Mouse (Mus musculus): ENCODE measurements at regions not wholly inside any gene's neighbourhood (a gene's known extent, or its start where the extent isn't known, plus 50 kb on each side); places are given as distances from the start of the nearest gene placed in this dataset.

- DNase-seq (ENCODE audit: low read depth, low spot score) = no peak
Observed at GRCm38 (mm10) chr4:34336971-34337797, 213.6 kb upstream of the Akirin2 start.

DNA sequence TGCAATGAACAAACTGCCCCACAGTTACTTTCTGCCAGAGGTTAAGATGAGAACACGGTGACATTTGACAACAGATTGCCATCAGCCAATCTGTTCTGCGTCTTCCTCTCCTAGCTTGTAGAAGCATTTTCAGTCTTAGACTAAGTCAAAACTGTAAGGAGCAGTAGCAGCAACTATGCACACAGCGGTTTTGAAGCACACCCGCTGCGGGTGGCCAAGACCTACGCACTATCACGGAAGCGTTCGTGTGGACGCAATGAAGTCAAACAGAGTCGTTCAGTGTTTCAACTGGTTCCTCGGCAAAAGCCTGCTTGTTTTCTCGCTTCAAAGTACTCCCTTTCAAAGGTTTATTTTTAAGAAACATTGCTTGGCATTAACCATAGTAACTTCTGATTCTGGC, 212.9 kb upstream of the Akirin2 start:
- no peak for DNase-seq (ENCODE audit: low read depth, low spot score)

GRCm38 (mm10) chr4:34340057-34340456, 210.7 kb upstream of the Akirin2 start:
- DNase-seq (ENCODE audit: low read depth, low spot score) = no peak

DNA sequence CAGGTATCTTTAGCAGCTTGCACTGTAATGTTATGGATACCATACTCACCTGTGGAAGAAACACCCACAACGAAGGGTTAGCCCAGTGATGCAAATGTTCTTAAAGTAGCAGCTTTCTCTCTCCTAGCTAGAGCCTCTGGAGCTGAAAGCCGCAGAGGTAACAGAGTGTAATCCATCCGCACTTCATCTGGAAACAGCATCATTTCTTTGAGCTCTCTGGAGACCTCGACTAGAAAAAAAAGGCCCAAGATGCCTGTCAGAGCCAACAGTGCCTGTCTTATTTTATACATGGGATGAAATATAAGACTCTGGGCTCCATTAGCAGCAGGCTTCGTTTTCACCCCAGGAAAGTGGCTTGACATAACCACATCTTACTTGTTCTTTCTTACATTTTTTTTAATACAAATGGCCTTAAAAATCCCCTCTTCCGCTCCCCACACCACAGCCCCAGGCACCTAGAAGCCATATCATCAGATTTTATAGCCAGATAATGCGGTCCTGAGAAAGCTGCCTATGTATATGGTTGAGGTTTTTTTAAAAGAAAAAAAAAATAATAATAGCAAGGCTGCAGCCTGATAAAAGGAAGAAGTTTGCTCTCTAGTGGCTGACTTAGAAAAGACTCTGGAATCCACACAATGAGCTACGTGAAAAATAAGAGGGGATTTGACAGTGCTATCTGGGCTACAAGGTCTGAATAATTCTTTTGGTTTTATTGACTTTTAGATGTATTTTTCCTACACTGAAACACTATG, 179.3 kb upstream of the Akirin2 start:
- no peak for DNase-seq (ENCODE audit: low read depth, low spot score)

DNA sequence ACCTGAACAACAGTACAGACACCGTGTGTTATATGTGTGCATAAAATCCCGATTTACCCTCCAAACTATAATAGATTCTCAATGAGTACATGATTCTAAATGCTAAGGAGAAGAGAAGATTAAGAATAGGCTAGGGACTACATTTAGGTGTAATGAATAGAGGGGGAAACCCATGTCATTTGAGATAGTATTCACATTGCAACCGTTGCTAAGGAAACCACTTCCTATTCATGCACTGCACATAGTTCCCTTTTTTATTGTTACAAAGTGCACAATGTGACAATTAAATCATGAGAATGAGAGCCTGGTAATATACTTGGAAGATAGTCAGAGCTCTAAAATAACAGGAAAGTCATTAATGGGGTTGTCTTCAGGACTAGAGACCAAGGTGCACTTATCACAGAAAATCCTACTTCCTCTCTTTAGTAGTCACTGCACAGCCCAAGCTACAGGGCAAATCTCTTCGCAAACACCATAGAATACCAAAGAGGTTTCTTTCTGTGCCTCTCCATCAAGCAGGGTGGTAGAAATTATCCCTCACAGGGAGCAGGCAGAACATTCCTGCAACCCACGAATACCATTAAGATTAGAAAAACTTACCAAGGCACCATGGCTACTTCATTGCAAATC, 164.3 kb upstream of the Akirin2 start:
- DNase-seq (ENCODE audit: low read depth, low spot score) = no peak

DNA sequence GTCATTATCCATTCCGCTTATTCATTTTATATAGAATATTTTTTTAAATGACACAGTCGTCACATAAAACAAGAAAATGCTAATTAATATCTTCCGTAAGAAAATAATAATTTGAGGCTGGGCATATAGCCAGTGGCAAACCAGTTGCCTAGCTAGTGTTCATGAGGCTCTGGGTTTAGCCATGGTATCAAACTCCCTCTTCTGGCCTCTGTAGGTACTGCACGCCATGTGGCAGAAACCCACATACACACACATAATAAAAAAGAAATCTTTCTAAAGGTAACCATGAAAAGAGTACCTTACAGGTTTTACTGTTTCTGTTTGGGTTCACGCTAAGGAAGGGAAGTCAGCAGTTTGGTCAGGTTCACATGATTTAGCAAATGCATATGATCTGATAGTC, 159.2 kb upstream of the Akirin2 start:
- peak; percentile 3 for DNase-seq (ENCODE audit: low read depth, low spot score)

DNA sequence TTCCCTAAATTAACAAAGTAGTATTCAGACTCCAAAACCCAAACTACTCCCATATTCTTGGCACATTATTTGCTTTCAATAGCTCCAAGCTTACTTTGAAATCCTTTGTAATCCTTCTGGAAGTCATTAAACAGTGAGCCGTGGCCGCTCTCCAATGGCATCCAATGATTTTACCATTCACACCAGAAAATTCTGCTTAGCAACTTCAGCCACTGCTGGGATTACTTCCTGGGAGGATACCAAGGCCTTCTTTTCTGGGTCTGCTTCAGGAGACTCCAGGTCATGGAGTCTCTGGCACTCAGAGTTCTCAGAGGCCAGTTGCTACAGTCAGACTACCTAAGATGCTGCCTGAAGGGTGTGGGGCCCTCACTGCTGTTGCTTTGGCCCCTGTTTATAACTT, 147.7 kb upstream of the Akirin2 start:
- DNase-seq (ENCODE audit: low read depth, low spot score) = no peak

GRCm38 (mm10) chr4:34407181-34407580, 143.6 kb upstream of the Akirin2 start:
- no peak for DNase-seq (ENCODE audit: low read depth, low spot score)

GRCm38 (mm10) chr4:34420970-34421369, 129.8 kb upstream of the Akirin2 start:
- DNase-seq (ENCODE audit: low read depth, low spot score) = no peak

DNA sequence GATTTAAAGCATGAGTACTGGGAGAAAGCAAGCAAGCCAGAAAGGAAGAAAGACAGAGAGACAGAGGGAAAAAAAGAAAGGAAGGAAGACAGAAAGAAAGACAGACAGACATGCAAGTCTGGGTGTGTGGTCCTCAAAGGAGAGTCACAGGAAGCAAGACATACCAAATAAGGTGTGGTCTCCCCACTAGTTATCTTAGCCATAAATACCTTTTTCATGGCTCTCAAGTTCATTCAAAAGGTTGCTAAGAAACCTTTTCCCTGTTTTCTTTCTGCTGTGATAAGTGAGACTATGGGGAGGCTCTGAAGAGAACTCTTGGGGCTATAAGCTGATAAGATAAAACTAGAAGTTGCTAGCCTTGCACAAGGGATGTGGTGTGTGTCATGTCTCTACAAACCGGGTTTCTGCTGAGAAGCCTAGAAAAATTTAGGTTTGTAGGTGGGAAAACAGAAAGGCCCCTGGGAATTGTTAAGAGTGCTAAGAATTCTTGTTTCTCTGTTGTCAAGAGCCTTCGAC, 126.5 kb upstream of the Akirin2 start:
- no peak for DNase-seq (ENCODE audit: low read depth, low spot score)

- DNase-seq (ENCODE audit: low read depth, low spot score) = no peak
Observed at GRCm38 (mm10) chr4:34429003-34429402, 121.7 kb upstream of the Akirin2 start.

DNA sequence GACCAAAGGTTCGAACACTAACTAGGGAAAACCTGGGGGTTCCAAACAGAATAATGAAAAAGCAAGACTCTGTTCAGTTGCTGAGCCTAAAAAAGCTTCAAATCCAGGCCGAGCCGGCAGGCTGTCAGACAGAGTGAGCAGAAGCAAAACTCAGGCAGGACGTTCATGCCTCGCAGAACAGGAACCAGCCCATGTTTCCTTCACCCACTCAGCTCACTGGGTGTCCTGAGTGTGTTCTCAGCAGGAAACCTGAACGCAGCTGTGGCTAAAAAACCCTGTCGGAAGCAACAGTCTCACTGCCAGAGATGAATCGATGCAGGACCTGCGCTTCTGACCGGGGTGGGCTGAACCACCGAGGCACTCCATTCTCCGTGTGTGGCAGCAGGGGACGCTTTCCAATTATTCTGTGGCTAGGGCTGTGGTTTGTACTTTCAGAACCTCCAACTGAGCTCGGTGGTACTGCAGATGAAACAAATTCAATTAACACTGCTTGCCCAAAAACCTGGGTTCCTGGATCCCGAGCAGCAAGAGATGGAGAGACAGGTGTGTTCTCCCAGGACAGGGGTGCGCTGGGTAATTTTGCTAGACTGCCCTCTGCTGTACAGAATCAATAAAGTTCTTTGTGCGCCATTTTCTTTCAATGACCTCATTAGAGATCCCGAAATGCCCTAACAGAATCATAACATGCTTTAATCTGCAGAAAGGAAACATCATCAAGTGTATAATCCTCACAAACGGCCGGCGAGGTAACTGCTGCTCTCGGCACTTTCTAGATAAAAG, 121.1 kb upstream of the Akirin2 start:
- DNase-seq (ENCODE audit: low read depth, low spot score) = no peak

DNA sequence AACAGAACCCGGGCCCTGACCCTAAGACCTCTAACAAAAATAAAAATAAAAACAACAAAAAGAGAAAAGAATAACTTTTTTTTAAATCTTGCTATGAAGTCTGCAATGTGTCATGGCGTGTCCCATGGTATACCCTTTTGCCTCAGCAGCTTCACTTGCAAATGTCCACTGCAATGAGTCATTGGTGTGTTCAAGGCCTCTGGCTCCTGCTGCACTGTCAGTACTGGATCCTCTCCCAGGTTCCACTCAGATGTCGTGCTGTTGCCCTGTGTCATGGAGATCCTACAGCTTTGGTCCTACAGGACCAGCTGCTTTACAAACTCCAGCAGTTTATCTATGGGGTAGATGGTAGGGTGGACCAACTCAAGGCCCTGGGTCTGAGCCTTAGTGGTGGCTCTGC, 113.4 kb upstream of the Akirin2 start:
- DNase-seq (ENCODE audit: low read depth, low spot score) = no peak

DNA sequence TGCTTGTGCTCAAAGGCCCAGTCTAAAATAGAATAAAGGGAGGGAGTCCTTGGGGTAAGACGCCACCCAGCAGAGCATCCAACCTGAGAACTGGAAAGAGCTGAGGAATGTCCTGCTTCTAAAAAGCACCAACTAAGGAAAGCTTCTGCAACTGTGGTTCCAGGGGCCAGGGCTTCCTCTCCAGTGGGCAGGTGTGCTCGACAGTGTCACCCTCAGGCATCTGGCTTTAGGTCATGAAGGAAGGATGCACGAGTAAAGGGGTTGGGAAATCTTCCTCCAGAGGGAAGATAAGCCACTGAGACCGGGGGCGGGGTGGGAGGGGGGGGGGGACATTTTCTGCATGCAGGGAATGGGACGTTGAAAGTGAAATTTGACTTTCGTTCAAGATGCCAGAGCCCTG, 101.2 kb upstream of the Akirin2 start:
- no peak for DNase-seq (ENCODE audit: low read depth, low spot score)

DNA sequence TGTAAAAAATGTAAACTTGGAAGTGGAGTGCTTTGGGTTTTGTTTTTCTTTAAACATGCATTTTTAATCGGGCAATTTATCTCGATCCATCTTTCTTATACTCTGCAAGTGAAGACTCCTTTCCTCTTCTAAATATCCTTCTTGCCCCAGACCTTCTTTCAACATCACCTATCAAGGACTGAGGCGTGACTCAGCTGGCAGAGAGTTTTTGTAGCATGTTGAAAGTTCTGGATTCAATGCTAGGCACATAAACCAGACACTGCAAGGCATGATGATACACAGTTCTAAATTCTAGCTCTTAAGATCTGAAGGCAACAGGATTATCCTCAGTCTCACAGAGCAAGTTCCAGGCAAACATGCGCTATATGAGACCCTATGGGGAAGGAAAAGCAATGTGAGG, 88.1 kb upstream of the Akirin2 start:
- DNase-seq (ENCODE audit: low read depth, low spot score) = no peak

- no peak for DNase-seq (ENCODE audit: low read depth, low spot score)
Observed at GRCm38 (mm10) chr4:34465845-34466244, 84.9 kb upstream of the Akirin2 start.

DNA sequence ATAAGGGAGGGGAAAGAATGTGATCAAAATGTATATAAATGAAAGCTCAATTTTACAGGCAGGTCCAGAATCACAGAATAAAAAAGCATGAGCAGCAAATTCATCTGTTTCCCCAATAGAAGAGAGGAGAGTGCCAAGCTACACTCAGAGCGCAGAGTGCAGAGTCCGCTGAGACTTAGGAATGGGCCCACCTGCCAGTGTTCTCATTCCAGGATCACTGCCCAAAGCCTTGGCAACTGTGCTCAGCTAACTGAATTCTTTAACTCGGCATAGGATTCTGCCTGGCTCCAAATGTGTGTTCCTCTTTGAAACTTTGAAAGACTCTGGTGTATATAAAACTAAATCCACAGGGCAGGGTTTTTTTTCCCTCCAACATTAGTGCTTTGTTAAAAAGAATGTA, 84.4 kb upstream of the Akirin2 start:
- no peak for DNase-seq (ENCODE audit: low read depth, low spot score)

GRCm38 (mm10) chr4:34468096-34468495, 82.6 kb upstream of the Akirin2 start:
- DNase-seq (ENCODE audit: low read depth, low spot score) = no peak

- DNase-seq (ENCODE audit: low read depth, low spot score) = no peak
Observed at GRCm38 (mm10) chr4:34475792-34476448, 74.8 kb upstream of the Akirin2 start.

DNA sequence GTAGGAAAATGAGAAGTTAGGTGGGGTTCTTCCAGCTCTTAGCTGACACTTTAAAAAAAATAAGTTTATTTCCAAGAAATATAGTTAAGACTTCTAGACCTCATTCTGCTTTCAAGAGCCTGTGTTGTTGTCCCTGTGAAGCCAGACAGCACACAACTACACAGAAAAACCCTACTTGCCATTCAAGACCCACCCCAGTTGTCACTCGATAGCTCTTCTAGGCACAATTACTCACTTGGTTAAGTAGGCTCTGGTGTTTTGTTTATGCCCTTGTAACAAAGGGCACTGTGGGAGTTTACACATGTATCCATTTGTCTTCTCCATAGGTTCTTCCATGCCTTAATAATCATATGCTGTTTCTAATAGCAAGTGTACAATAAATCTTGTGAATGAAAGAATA, 66.5 kb upstream of the Akirin2 start:
- DNase-seq (ENCODE audit: low read depth, low spot score) = no peak

DNA sequence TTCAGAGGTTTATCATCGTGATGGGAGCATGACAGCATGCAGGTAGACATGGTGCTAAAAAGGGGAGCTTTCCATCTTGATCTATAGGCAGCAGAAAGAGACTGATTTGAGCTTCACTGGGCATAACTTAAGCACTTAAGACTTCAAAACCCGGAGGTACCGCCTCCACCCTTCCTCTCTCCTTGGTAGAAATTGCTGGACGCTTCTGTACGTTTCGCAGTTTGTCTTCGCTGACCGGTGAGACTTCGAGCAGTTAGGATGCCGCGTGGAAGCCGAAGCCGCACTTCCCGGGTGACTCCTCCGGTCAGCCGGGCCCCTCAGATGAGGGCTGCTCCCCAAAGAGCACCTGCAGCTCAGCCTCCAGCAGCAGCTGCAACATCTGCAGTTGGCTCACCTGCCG, 65.2 kb upstream of the Akirin2 start:
- no peak for DNase-seq (ENCODE audit: low read depth, low spot score)

All from WW6 (cell line).